Comparison of ENCODE assay signal across 22 mouse cellular contexts in the genomic region with DNA sequence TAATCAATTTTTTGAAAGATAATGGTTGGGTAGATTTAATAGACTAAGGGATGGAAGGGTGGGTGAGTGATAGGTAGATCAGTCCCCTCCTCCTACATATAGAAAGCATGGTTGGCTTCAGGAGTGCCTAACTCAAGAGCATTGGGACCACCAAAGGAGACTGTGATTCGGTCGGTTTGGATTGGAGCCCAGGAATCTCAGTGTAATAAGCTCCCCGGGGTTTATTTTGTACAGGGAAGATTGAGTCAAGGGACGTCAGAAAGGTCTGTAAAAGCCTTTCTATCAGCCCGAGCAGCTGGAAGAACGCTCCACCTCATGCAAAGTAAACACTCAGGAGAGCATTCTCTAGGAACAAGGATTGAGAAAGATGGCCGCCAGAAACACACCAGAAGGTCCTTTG.
"Had no signal": no experiment of that assay in that cellular context is flagged by ENCODE, and none has a peak within 500 bp of the region (broad histone marks: within the 10 kb centered on the region; RNA-seq: fewer than 3 reads in every experiment).

No protein-coding gene starts in this region.

- H3K27ac ChIP-seq: limb, embryonic 12.5 days; limb, embryonic 15.5 days; liver, embryonic 14.5 days; lung, embryonic 15.5 days; midbrain, embryonic 13.5 days; neural tube, embryonic 15.5 days had no signal

- H3K27me3 ChIP-seq: limb, embryonic 12.5 days; limb, embryonic 15.5 days; lung, embryonic 15.5 days; midbrain, embryonic 13.5 days; neural tube, embryonic 15.5 days had no signal

- H3K9ac ChIP-seq: limb, embryonic 12.5 days; limb, embryonic 15.5 days; liver, embryonic 14.5 days; liver, postnatal 0 days; lung, embryonic 15.5 days; midbrain, embryonic 13.5 days; neural tube, embryonic 15.5 days had no signal

- H3K36me3 ChIP-seq: limb, embryonic 12.5 days; limb, embryonic 15.5 days; lung, embryonic 15.5 days; midbrain, embryonic 13.5 days; neural tube, embryonic 15.5 days had no signal

- H3K4me2 ChIP-seq: limb, embryonic 12.5 days; limb, embryonic 15.5 days; liver, embryonic 11.5 days; lung, embryonic 15.5 days; midbrain, embryonic 13.5 days; neural tube, embryonic 15.5 days had no signal

- H3K4me1 ChIP-seq: limb, embryonic 12.5 days; midbrain, embryonic 13.5 days; neural tube, embryonic 15.5 days had no signal

- H3K9me3 ChIP-seq: limb, embryonic 12.5 days; limb, embryonic 15.5 days; lung, embryonic 15.5 days; midbrain, embryonic 13.5 days; neural tube, embryonic 15.5 days had no signal

- H3K4me3 ChIP-seq: limb, embryonic 12.5 days; limb, embryonic 15.5 days; lung, embryonic 15.5 days; midbrain, embryonic 13.5 days; myocyte; neural tube, embryonic 15.5 days had no signal

- ATAC-seq: inflammation-experienced regulatory T-cells, adult 6 months; liver, postnatal 0 days; midbrain, embryonic 13.5 days; midbrain, embryonic 16.5 days had no signal

- DNase-seq: kidney, adult 11 months; kidney, adult 8-10 months; kidney, postnatal 14 days; kidney, postnatal 4 days; left cerebral cortex, postnatal 4 days; liver, postnatal 0 days; lung, postnatal 10 days; lung, postnatal 4 days; right cerebral cortex, adult 18-20 months; right cerebral cortex, postnatal 14 days; spleen, adult 18-20 months; thymus, postnatal 25 days had no signal
